Mouse (Mus musculus): ENCODE results near the gene Npnt. TPM values are rescaled to one million over a fixed set of nuclear protein-coding genes. Genes with fewer than 3 reads are reported as not detected.

The Npnt gene
- polyA plus RNA-seq, 1 experiment from 2014 or later = 21.8 TPM

DNA sequence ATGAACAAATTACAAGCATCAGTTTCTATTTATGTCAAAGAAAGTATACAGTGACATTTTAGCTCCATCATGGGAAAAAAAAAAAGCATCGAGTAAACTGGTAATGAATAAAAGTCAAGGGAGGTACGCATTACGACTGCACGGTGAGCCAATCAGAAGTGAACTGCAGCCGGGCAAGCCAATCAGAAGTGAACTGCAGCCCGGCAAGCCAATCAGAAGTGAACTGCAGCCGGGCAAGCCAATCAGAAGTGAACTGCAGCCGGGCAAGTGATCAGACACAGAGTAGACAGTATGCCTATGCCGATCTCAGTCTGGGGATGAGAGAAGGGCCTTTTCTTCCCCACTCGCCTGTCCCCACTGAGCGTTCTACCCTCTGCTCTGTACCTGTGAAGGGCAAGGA, 46.7 kb downstream of the Npnt start:
- H3K4me2 ChIP-seq (ENCODE audit: low read length) = no peak overlapping the region
- no peaks in the 10 kb centered on the region for H3K27me3 ChIP-seq (ENCODE audit: control insufficient read depth, insufficient read depth, low read length)
- WGBS = 92% methylated on average over 11 of the region's 11 CpGs
- ATAC-seq (ENCODE audit: insufficient number of reproducible peaks, insufficient read depth, low FRiP score, low read depth) = no peak
- H3K9me3 ChIP-seq (ENCODE audit: control insufficient read depth, low read length) = no peaks in the 10 kb centered on the region
- no peaks in the 10 kb centered on the region for H3K36me3 ChIP-seq (ENCODE audit: control insufficient read depth, insufficient read depth, low read length)
- no peak overlapping the region for H3K9ac ChIP-seq (ENCODE audit: low read length)
- no peaks in the 10 kb centered on the region for H3K4me1 ChIP-seq (ENCODE audit: control insufficient read depth in 2 of 2, insufficient read depth in 2 of 2, low read length in 2 of 2)
- no peak overlapping the region for H3K27ac ChIP-seq (replicated peaks in 1 of 2; ENCODE audit: control insufficient read depth in 1 of 2, insufficient read depth in 1 of 2, low read depth in 2 of 2, low read length in 2 of 2)
- no peak overlapping the region for H3K4me3 ChIP-seq (ENCODE audit: control insufficient read depth in 1 of 2, insufficient read depth in 1 of 2, low read depth in 1 of 2, low read length in 2 of 2)

DNA sequence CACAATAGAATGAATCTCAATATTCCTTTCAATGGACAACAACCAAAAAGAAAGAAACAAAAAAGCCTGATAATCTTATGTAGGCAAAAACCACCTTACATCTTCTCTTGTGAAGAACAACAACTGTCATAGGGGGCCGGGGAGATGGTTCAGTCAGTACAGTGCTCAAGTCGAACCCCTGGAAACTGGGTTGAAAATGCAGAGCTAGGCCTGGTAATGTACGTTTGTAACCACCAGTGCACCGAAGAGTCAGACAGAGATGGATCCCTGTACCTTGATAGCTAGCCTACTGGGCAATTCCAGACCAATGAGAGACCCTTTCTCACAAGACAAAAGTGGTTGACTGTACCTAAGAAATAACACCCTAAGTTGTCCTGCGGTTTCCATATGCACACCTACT, 47.2 kb downstream of the Npnt start:
- Histone ChIP-seq H3K27ac (replicated peaks in 1 of 2; ENCODE audit: control insufficient read depth in 1 of 2, insufficient read depth in 1 of 2, low read depth in 2 of 2, low read length in 2 of 2) (no peak overlapping the region), H3K4me2 (ENCODE audit: low read length) (no peak overlapping the region), H3K36me3 (ENCODE audit: control insufficient read depth, insufficient read depth, low read length) (no peaks in the 10 kb centered on the region), H3K9ac (ENCODE audit: low read length) (no peak overlapping the region), H3K4me3 (ENCODE audit: control insufficient read depth in 1 of 2, insufficient read depth in 1 of 2, low read depth in 1 of 2, low read length in 2 of 2) (no peak overlapping the region), H3K27me3 (ENCODE audit: control insufficient read depth, insufficient read depth, low read length) (no peaks in the 10 kb centered on the region), H3K9me3 (ENCODE audit: control insufficient read depth, low read length) (no peaks in the 10 kb centered on the region), H3K4me1 (ENCODE audit: control insufficient read depth in 2 of 2, insufficient read depth in 2 of 2, low read length in 2 of 2) (no peaks in the 10 kb centered on the region)
- no peak for ATAC-seq (ENCODE audit: insufficient number of reproducible peaks, insufficient read depth, low FRiP score, low read depth)
- WGBS = 88% methylated on average over 5 of the region's 5 CpGs

GRCm38 (mm10) chr3:132902206-132902605, 47.9 kb downstream of the Npnt start:
- H3K27me3 ChIP-seq (ENCODE audit: control insufficient read depth, insufficient read depth, low read length) = no peaks in the 10 kb centered on the region
- 53% methylated on average over 6 of the region's 6 CpGs for WGBS
- no peak for ATAC-seq (ENCODE audit: insufficient number of reproducible peaks, insufficient read depth, low FRiP score, low read depth)

GRCm38 (mm10) chr3:132897891-132898290, 52.2 kb downstream of the Npnt start:
- no peaks in the 10 kb centered on the region for H3K9me3 ChIP-seq (ENCODE audit: control insufficient read depth, low read length)
- ATAC-seq (ENCODE audit: insufficient number of reproducible peaks, insufficient read depth, low FRiP score, low read depth) = no peak

More at GRCm38 (mm10) chr3:132902206-132902605, 47.9 kb downstream of the Npnt start:
- no peaks in the 10 kb centered on the region for H3K9me3 ChIP-seq (ENCODE audit: control insufficient read depth, low read length)
- no peak overlapping the region for H3K27ac ChIP-seq (replicated peaks in 1 of 2; ENCODE audit: control insufficient read depth in 1 of 2, insufficient read depth in 1 of 2, low read depth in 2 of 2, low read length in 2 of 2)
- H3K4me3 ChIP-seq (ENCODE audit: control insufficient read depth in 1 of 2, insufficient read depth in 1 of 2, low read depth in 1 of 2, low read length in 2 of 2) = no peak overlapping the region
- H3K36me3 ChIP-seq (ENCODE audit: control insufficient read depth, insufficient read depth, low read length) = no peaks in the 10 kb centered on the region
- no peak overlapping the region for H3K4me2 ChIP-seq (ENCODE audit: low read length)
- H3K4me1 ChIP-seq (ENCODE audit: control insufficient read depth in 2 of 2, insufficient read depth in 2 of 2, low read length in 2 of 2) = no peaks in the 10 kb centered on the region
- H3K9ac ChIP-seq (ENCODE audit: low read length) = no peak overlapping the region

GRCm38 (mm10) chr3:132897390-132897789, 52.7 kb downstream of the Npnt start:
- ATAC-seq (ENCODE audit: insufficient number of reproducible peaks, insufficient read depth, low FRiP score, low read depth) = no peak
- no peak overlapping the region for H3K4me2 ChIP-seq (ENCODE audit: low read length)

More at GRCm38 (mm10) chr3:132897891-132898290, 52.2 kb downstream of the Npnt start:
- H3K4me3 ChIP-seq (ENCODE audit: control insufficient read depth in 1 of 2, insufficient read depth in 1 of 2, low read depth in 1 of 2, low read length in 2 of 2) = no peak overlapping the region
- no peak overlapping the region for H3K4me2 ChIP-seq (ENCODE audit: low read length)
- no peaks in the 10 kb centered on the region for H3K27me3 ChIP-seq (ENCODE audit: control insufficient read depth, insufficient read depth, low read length)
- WGBS = 91% methylated on average over 4 of the region's 4 CpGs
- H3K4me1 ChIP-seq (ENCODE audit: control insufficient read depth in 2 of 2, insufficient read depth in 2 of 2, low read length in 2 of 2) = peaks cover 3 to 8% of the 10 kb centered on the region in 2 experiments; a peak in 2 of 4 replicates
- H3K9ac ChIP-seq (ENCODE audit: low read length) = no peak overlapping the region
- H3K36me3 ChIP-seq (ENCODE audit: control insufficient read depth, insufficient read depth, low read length) = no peaks in the 10 kb centered on the region
- no peak overlapping the region for H3K27ac ChIP-seq (replicated peaks in 1 of 2; ENCODE audit: control insufficient read depth in 1 of 2, insufficient read depth in 1 of 2, low read depth in 2 of 2, low read length in 2 of 2)

DNA sequence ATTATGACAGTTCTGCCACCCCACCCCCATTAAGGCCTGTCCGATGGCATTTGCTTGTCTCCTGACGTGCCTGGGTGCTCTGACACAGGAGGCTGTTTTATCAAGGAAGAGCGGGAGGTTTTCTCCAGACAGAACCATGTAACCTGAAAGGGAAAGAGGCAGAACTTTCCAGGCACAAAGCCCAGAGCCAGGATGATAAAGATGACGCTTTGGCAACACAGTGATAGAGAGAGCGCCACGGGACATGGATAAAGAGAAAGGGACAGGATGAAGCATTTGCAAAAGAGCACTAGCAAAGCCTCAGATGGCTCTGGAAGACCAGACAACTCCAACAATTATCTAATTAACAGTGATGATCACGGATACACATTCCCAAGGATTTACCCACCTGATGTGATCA, 56.0 kb downstream of the Npnt start:
- Histone ChIP-seq H3K36me3 (ENCODE audit: control insufficient read depth, insufficient read depth, low read length) (no peaks in the 10 kb centered on the region), H3K27ac (replicated peaks in 1 of 2; ENCODE audit: control insufficient read depth in 1 of 2, insufficient read depth in 1 of 2, low read depth in 2 of 2, low read length in 2 of 2) (no peak overlapping the region), H3K27me3 (ENCODE audit: control insufficient read depth, insufficient read depth, low read length) (no peaks in the 10 kb centered on the region), H3K9ac (ENCODE audit: low read length) (no peak overlapping the region), H3K4me2 (ENCODE audit: low read length) (peak overlapping the region; percentile 38), H3K4me3 (ENCODE audit: control insufficient read depth in 1 of 2, insufficient read depth in 1 of 2, low read depth in 1 of 2, low read length in 2 of 2) (no peak overlapping the region), H3K4me1 (ENCODE audit: control insufficient read depth in 2 of 2, insufficient read depth in 2 of 2, low read length in 2 of 2) (peaks cover 3 to 8% of the 10 kb centered on the region in 2 experiments; a peak in 2 of 4 replicates), H3K9me3 (ENCODE audit: control insufficient read depth, low read length) (no peaks in the 10 kb centered on the region)
- 26% methylated on average over 7 of the region's 7 CpGs for WGBS
- peak; percentile 43; the same call in 1 of the 2 replicates for ATAC-seq (ENCODE audit: insufficient number of reproducible peaks, insufficient read depth, low FRiP score, low read depth)

More at GRCm38 (mm10) chr3:132897390-132897789, 52.7 kb downstream of the Npnt start:
- Histone ChIP-seq H3K27me3 (ENCODE audit: control insufficient read depth, insufficient read depth, low read length) (no peaks in the 10 kb centered on the region), H3K9me3 (ENCODE audit: control insufficient read depth, low read length) (no peaks in the 10 kb centered on the region), H3K4me1 (ENCODE audit: control insufficient read depth in 2 of 2, insufficient read depth in 2 of 2, low read length in 2 of 2) (peaks cover 3 to 8% of the 10 kb centered on the region in 2 experiments; a peak in 2 of 4 replicates), H3K27ac (replicated peaks in 1 of 2; ENCODE audit: control insufficient read depth in 1 of 2, insufficient read depth in 1 of 2, low read depth in 2 of 2, low read length in 2 of 2) (no peak overlapping the region), H3K36me3 (ENCODE audit: control insufficient read depth, insufficient read depth, low read length) (no peaks in the 10 kb centered on the region), H3K9ac (ENCODE audit: low read length) (no peak overlapping the region), H3K4me3 (ENCODE audit: control insufficient read depth in 1 of 2, insufficient read depth in 1 of 2, low read depth in 1 of 2, low read length in 2 of 2) (no peak overlapping the region)
- 92% methylated on average over 5 of the region's 5 CpGs for WGBS

DNA sequence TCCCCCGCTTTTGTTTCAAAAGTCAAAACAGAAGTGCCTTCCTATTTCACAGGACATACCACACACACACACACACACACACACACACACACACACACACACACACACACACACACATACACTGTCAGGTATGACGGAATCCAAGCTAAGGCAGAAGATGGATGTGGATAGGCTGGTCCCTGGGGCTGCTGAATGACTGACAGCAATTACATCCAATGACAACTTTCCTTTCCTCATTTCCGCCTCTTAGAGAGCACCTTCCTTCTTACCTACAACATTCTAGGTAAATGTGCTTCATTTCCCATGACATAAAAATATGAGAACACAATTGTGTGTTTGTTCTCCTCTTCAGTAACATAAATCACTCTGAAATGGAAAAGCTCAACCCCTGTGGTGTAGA, 56.4 kb downstream of the Npnt start:
- H3K9me3 ChIP-seq (ENCODE audit: control insufficient read depth, low read length) = no peaks in the 10 kb centered on the region
- ATAC-seq (ENCODE audit: insufficient number of reproducible peaks, insufficient read depth, low FRiP score, low read depth) = no peak
- H3K4me2 ChIP-seq (ENCODE audit: low read length) = peak overlapping the region; percentile 38
- no peaks in the 10 kb centered on the region for H3K27me3 ChIP-seq (ENCODE audit: control insufficient read depth, insufficient read depth, low read length)
- H3K27ac ChIP-seq (replicated peaks in 1 of 2; ENCODE audit: control insufficient read depth in 1 of 2, insufficient read depth in 1 of 2, low read depth in 2 of 2, low read length in 2 of 2) = no peak overlapping the region
- no peaks in the 10 kb centered on the region for H3K36me3 ChIP-seq (ENCODE audit: control insufficient read depth, insufficient read depth, low read length)
- H3K9ac ChIP-seq (ENCODE audit: low read length) = no peak overlapping the region
- H3K4me3 ChIP-seq (ENCODE audit: control insufficient read depth in 1 of 2, insufficient read depth in 1 of 2, low read depth in 1 of 2, low read length in 2 of 2) = no peak overlapping the region
- 82% methylated on average over 3 of the region's 3 CpGs for WGBS
- H3K4me1 ChIP-seq (ENCODE audit: control insufficient read depth in 2 of 2, insufficient read depth in 2 of 2, low read length in 2 of 2) = peaks cover 3 to 8% of the 10 kb centered on the region in 2 experiments; a peak in 2 of 4 replicates

DNA sequence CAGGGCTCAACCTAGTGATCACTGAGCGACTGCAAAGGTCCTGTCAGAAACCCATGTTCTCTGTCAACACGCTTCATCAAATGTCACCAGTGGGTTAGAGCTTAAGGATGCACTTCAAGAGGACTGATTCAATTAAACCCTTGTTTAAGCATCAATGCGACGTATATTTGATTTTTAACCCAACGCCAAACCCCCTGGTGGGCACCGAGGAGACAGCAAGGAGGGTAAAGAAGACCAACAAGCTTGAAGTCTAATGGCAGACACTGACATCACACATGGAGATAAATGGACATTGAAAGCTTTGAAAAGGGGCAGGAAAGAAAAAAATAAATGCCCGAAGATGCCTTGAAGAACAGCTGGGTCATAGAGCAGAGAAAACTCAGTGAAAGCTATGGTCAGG, 57.0 kb downstream of the Npnt start:
- Histone ChIP-seq H3K27ac (replicated peaks in 1 of 2; ENCODE audit: control insufficient read depth in 1 of 2, insufficient read depth in 1 of 2, low read depth in 2 of 2, low read length in 2 of 2) (no peak overlapping the region), H3K27me3 (ENCODE audit: control insufficient read depth, insufficient read depth, low read length) (no peaks in the 10 kb centered on the region), H3K4me1 (ENCODE audit: control insufficient read depth in 2 of 2, insufficient read depth in 2 of 2, low read length in 2 of 2) (peaks cover 3 to 8% of the 10 kb centered on the region in 2 experiments; a peak in 2 of 4 replicates), H3K9me3 (ENCODE audit: control insufficient read depth, low read length) (no peaks in the 10 kb centered on the region), H3K9ac (ENCODE audit: low read length) (no peak overlapping the region), H3K36me3 (ENCODE audit: control insufficient read depth, insufficient read depth, low read length) (no peaks in the 10 kb centered on the region), H3K4me3 (ENCODE audit: control insufficient read depth in 1 of 2, insufficient read depth in 1 of 2, low read depth in 1 of 2, low read length in 2 of 2) (no peak overlapping the region), H3K4me2 (ENCODE audit: low read length) (no peak overlapping the region)
- ATAC-seq (ENCODE audit: insufficient number of reproducible peaks, insufficient read depth, low FRiP score, low read depth) = no peak
- 71% methylated on average over 7 of the region's 7 CpGs for WGBS

Measured in heart, embryonic 14.5 days (tissue).